Mouse (Mus musculus) T-helper 1 cell (primary cell): ENCODE results near the gene Pou4f2.

Experiments used
- in situ Hi-C: fragments of 300-600 bp; cut with MboI, MseI; formaldehyde crosslinking; loops from one replicate; pipeline ENCODE4 v1.15.1; 2025; ENCODE audit warnings: high pct_unique_total_duplicates

Gene Pou4f2

DNA sequence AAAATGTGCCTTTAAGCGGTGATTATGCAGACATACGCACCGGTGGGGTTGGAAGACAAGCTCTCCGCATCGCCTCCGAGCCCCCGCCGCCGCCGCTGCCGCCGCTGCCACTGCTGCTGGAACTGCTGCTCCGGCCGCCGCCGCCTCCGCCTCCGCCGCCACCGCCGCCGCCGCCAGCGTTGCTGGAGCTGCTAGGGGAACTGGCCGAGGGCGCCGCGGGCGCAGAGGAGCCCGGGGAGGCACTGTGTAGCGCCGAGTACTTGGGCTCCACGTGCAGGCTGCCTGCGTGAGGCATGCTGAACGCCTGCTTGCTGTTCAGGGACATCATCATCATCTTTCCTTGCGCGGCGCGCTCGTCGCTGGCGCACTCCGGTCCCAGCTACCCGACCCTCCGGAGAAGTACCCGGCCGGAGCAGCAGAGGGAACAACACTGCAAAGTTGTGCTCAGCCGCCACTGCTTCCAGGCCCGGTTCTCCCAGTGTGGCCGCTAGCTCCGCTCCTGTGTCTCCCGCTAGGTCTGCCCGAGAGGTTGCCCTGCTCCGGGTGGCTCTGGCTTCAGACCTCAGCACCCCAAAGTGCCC is at the start of gene Pou4f2:
Pou4f2 (minus strand) TSS at position 575 of the 581 bp plus-strand sequence.
- in situ Hi-C loops: no loop called here

GRCm38 (mm10) chr8:78477051-78477829 is 40.8 kb upstream of the Pou4f2 start:
- in situ Hi-C loops: no loop called here

GRCm38 (mm10) chr8:78467889-78468288 is 31.4 kb upstream of the Pou4f2 start:
- in situ Hi-C loops: loop anchor here (25.0 kb wide), 1 partner anchor 406 kb away; no protein-coding TSS in a partner anchor

GRCm38 (mm10) chr8:78463941-78464340 is 27.5 kb upstream of the Pou4f2 start:
- in situ Hi-C loops: loop anchor here (25.0 kb wide), 1 partner anchor 402 kb away; no protein-coding TSS in a partner anchor

DNA sequence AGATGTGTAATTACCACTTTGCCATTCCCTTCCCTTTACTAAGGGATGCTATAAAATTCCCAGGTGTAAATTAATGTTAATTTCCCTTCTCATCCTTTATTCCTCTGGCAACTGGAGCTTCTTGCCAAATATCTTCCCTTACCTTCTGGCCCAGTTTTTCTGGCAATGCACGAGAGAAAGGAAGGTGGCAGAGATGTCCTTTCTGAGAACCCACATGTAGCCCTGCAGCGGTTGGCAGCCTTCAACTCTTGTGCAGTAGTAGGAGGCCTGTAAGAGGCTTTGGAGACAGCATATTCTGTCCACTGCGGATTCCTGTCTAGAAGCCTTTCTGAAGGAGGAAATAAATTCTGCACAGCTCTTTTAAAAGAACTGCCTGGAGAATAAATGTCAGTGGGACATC is 20.0 kb upstream of the Pou4f2 start:
- in situ Hi-C loops: loop anchor here (25.0 kb wide), 1 partner anchor 394 kb away; no protein-coding TSS in a partner anchor

DNA sequence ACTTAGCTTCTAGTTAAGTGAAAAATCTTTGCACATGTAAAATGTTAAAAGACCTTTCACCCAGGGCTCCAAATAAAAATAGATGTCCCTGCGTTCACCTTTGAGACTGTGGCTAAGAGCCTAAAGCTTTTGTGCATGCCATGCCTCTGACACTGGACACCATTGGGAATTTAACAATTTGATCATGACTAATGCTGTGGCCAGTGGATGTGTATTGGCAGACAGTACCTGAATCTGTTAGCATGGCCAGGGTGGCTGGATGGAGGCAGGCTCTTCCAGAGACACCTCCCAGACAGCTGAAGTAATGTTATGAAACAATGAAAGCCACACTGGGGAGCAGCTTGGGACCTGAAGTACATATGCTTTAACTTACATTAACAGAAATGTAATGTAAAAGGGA is 6.3 kb upstream of the Pou4f2 start:
- in situ Hi-C loops: loop anchor here (10.0 kb wide), 1 partner anchor 212 kb away; no protein-coding TSS in a partner anchor

DNA sequence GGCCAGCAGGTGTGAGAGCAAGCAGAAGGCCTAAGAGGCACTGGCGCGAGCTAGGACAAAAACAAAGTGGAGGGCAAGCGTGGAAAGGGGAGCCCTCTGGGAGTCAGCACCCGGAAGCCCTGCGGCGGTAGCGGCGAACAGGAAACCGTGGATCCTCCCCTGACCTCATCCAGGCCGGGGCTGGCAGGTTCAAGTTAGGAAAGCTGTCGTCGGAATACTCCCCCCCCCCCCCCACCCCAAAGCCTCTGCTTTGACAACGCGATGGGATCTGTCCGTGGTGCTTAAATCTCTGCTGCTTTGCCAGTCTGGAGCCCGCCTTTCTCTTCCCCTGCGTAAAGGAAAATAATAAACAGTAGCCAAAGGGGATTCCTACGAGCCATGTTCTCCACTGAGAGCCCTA is 1.7 kb upstream of the Pou4f2 start:
- in situ Hi-C loops: no loop called here

DNA sequence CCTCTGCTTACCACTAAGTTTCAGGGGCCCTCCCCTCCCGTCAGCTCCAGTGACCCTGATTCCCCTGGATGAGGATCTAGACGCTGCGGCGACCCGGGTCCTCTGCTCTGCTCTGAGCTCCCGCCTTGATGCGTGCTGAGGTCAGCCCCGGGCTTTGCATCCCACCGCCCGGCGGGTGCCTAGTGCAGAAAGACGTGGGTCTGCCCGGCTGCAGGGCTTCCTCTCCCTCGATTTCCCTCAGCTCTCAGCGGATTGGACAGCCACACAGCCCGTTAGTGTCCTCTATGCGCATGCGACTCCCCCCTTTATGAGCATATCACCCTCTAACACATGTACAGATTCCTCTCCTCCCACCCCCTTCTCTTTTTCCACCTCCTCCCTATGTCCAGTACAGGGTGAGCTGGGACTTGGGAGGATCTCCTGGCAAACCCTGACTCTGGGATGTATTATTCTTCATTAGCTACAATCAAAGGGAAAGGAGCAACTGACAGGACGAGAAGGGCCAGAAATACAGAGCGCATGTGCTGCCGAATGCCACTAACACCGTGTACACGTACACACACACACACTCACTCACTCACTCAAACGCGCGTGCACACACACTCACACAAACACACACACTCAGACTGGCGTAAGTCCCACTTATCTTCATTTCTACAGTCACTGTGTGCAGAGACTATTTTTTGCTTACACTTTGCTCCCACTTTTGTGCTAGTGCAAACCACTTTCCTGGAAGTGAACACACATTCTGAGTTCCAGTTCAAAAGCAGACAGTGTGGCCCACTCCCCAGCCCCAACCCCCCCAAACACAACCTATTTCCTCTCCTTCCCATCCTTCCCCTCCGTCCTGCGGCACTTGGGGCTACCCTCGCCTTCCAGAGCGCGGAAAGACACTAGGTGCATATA is 948 bp upstream of the Pou4f2 start:
- in situ Hi-C loops: no loop called here

DNA sequence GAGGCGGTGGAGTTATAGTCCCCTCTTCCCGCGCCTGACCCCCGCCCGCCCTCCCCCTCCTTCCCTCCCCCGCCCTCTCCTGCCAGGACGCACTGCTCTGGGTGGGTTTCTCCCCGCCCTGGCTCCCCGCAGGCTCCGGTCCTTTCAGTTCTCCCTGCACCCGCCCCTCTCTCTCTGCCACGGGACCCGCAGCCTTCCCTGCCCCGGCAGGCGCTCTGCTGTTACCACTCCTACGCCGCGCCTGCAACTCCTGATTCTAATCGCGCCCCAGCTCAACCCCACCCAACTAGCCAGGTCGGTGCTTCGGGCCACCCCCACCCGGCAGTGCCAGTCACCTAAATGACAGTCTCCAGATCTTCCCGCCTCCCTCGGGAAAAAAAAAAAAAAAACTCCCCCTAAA is 216 bp upstream of the Pou4f2 start:
- in situ Hi-C loops: no loop called here

DNA sequence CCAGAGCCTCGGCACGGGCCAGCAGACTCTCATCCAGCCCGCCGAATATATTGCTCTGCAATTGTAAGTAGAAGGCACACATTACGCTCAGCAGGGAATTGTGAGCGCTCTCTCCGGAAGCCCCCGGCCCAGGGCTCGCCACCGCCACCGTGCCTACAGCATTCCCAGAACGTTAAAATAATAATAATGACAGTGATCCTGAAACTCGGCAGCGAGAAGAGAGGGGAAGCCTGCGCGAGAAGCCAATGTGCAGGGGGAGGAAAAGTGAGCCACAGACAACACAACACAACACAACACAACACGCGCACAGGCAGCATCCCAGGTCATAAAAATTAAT is 853 bp downstream of the Pou4f2 start:
- in situ Hi-C loops: no loop called here

- in situ Hi-C loops: no loop called here
Measured at GRCm38 (mm10) chr8:78434823-78435623, 1.4 kb downstream of the Pou4f2 start.

DNA sequence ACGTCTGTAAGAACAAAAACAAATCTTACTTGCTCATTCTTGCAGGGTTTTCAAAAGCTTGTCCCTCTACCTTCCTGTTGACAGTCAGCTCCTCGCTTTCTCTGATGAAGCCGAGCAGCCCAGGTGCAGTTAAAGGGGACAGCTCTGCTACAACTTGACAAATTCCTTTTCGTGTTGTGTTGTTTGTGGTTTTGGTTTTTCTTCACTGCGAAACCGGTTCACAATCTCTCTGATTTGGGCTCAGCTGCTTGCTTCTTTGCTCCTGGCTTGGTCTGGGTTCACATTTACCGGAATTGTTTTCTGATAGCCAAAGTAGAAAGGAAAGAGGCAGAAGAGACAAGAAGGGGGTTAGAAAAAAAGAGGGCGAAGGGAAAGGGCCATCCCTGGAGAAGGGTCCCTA is 2.1 kb downstream of the Pou4f2 start:
- in situ Hi-C loops: no loop called here

DNA sequence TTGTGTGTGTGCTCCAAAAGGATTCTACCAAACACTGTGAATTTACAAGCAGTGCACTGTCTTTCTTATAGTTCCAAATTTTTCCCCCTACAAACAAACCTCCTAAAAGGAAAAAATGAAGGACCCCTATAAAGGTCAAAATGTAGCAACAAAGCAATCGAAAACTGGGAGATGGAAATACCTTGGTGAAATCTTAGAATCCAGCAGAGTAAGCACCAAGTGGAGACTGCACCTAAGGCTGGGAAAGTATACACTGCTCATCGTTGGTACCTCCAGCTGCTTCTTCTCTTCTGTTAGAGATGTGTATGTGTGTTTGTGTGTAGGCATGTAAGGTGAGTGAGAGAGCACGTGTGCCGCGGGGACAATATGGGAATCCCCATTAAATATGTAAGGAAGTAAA is 3.1 kb downstream of the Pou4f2 start:
- in situ Hi-C loops: no loop called here

- in situ Hi-C loops: no loop called here
Measured at GRCm38 (mm10) chr8:78432451-78432850, 4.0 kb downstream of the Pou4f2 start.

DNA sequence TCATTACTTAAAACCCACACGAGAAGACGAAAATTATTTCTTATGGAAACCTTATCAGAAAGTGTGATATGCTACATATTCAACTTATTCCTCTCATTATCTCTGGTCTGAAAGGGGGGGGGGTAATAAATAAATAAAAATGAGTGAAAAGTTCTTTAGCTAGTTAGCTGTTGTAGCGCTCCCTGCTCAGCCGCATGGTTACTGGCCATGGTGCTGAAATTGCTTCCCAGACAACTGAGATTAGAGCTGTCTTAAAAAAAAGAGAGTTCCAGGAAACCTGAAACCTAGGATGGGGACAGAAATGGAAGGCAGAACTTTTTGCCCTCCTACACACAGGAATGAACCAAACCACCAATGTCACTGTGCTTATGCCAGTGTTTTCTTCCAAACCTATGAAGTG is 5.1 kb downstream of the Pou4f2 start:
- in situ Hi-C loops: no loop called here

DNA sequence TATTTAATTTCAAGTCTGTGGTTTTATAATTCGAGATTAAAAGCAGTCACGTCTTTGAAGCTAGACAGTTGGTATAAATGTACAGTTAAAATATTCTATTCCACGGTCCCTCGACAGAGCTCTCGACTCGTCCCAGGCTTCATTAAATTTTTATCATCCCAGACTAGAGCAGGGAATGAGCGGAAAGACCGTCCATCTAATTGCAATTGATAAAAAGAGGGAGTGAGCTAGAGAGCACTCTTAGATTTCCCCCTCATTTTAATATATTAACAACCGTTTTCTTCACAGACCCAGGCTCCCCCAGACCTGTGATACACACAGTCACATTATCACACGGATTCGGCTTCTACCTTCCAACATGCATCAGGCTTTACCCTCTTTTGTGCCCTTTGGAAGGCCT is 8.3 kb downstream of the Pou4f2 start:
- in situ Hi-C loops: no loop called here

- in situ Hi-C loops: no loop called here
Measured at GRCm38 (mm10) chr8:78427769-78428130, 8.7 kb downstream of the Pou4f2 start.

- in situ Hi-C loops: no loop called here
Measured at GRCm38 (mm10) chr8:78426875-78427768, 9.3 kb downstream of the Pou4f2 start.

- in situ Hi-C loops: no loop called here
Measured at GRCm38 (mm10) chr8:78426455-78426854, 10.0 kb downstream of the Pou4f2 start.

DNA sequence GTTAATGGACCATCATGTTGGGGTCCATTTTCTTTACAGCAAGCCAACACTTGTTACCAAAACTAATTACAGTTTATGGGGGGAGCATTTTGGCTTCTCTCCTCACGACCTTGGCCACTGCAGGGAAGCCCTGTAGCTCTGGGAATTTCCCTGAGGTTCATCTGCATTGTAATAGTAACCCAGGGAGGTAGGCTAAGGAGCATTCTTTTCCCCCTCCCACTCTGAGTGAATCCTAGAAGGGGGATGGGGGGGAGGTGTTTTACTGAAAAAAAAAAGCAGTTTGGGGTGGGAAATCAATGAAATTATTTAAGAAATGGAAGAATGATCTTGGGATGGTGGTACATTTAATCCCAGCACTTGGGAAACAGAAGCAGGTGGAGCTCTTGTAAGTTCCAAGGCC is 12.5 kb downstream of the Pou4f2 start:
- in situ Hi-C loops: no loop called here
